Mouse (Mus musculus) CD8-positive naive resting alpha-beta T cell, adult 2 months (primary cell): ENCODE measurements around the gene Ttll7.

Source experiments
- DNase-seq, 2 experiments: peaks; one replicate each; pipeline ENCODE4 v3.0.0; 2022; ENCODE audit warnings: low read depth in 2 of 2, low spot score in 2 of 2

Gene Ttll7

DNA sequence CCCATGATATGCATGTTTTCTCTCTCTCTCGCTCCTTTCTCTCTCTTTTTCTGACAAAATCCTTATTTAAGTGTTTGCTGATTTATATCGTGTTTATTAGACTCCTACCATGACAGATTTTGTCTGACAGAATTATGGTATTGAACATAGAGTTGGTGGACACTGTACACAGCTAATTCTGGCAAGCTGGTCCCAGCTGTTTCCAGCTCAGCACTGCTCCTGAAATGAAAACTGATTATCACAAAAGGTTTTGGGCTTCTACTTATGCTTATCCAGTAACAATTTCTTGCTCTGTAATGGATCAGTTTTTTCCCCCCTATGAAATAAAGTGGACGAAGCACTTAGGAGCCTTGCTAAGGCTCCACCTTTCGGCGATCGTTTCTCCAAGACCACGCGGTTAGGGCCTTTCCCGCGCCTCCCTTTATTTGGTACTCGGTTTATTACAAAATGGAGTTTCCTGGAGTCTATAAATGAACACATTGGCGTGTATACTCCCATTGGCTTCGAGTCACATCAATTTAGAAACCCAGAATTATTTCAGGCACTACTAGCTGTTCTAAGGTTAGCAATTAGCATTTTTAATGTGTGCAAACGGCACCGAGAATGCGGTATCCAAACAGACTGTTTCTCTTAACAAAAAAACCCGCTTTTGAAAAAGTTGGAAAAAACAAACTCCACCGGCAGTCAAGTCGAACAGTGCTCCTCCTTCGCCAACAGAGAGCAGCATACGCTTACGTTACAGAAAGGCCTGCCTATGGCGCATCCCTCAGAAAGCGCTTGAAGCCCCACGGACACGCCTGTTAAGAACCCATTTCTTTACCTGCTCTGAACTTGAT lies 141.9 kb downstream of the Ttll7 start:
- DNase-seq, result no peak

DNA sequence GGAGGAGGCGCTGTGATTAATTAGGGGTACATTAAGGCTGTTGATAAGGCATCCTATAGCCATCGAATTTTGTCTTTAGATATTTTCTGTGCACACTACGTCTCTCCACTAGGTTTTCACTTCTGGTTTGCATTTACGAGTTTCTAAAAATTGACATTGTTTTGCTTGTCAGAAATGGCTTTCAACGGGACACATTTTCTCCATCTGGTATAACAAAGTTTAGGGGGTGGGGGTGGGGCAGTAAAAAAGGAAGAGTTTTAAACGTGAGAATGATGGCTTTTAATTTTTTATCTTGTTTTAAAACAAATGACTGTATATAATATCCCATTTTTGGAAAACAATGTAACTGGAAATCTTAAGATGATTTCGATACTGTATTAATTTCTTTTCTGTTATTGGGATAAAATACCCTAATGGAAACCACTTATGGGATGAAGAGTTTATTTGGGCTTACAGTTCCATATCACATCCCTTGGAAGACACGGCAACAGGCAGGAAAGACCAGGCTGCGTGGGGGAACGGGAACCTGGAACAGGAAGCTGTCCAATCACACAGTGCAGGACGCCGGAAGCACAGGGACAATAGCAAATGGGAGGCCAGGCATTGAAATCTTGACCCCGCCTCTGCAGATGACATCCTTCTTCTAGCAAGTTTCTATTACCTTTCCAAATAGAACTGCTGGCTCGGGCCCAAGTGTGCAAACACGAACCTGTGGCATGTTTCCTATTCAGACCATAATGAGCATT lies 142.7 kb downstream of the Ttll7 start:
- DNase-seq, result no peak

DNA sequence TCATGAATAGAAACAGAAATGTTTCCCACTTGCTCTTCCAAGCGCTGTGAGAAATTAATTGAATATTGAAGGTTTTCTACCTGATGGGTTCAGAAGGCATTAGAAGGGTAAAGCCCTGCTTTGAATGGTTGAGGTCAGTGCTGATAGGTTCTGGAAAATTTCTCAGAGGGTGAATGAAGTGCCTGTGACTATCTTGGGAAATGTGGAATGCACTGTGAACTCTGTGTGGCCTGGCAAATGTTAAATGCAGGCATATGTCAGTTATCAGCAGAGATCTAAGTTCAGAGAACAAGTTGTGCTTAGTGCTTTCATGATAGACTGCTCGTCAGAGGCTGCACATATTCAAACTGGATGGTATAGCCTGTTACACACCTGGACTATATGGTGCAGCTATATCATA lies 147.0 kb downstream of the Ttll7 start:
- DNase-seq, result no peak

DNA sequence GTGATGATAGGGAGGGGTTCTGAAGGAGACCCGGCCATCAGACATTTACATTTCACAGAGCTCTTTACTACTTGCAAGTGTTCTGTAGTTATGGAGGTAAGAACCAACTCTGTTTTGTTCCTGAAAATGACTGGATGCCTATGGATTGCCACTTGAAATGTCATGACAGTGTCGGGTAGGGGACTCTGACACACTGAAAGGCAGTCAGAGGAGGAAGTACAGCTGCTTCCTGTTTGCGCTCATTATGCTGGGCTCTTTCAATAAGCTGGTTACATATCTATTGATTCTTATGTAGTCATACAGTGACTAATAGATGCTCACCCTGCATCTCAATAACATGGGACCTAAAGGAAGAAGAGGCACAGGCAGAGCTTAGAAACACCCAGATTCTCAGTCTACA lies 148.8 kb downstream of the Ttll7 start:
- DNase-seq, result no peak

DNA sequence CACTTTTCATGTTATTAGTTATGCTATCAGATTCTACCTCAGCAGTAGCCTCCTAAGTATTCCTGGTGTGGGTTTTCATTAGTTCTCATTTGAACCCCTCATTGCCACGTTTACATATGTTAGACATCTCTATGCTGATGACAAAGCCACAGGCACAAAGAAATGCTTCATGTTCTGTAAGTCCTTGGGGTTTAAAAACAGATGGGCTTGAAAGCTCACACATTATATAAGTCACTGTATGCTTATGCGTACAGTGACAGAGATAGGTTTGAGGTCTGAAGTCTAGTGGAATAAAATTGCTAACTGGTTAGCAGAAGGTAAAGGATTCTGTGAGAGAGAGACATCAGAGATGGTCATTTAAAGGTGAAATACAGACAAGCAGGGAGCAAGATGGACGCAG lies 149.4 kb downstream of the Ttll7 start:
- no peak for DNase-seq

DNA sequence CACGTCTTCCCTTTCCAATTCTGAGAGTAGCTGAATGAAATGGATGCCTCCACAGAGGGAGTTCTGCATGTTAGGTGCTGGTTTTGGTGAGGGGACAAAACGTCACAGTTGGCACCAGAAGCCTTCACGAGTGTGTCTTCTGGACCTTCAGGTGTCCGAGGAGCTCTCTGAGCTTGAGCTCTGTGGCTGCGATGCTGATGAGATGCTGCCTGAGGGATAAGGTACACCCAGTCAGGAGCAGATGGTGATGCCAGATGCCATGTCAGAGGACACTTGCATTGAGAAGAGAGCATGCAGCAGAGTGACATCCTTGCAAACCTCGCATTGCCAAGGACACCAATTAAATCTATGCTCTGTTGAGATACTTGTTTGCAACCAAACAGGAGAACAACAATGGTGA lies 164.3 kb downstream of the Ttll7 start:
- DNase-seq, result no peak

DNA sequence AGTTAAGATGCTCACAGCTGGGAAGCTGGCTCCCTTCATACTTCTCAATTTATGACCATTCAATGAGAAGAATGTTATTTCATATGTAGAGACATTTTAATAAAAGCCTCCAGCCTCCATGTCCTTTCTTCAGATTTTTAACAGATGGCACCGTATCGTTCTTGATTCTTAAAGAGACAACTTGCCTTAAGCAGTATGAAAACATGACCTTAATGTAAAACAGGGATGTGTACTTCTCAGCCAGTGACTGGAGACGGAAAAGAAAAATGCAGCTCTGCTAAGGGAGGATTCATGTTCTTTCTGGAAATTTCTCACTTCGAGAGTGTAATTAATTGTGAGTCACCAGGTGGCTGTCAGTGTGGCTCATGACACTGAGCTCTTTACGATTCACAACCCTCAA lies 167.3 kb downstream of the Ttll7 start:
- DNase-seq, result no peak

DNA sequence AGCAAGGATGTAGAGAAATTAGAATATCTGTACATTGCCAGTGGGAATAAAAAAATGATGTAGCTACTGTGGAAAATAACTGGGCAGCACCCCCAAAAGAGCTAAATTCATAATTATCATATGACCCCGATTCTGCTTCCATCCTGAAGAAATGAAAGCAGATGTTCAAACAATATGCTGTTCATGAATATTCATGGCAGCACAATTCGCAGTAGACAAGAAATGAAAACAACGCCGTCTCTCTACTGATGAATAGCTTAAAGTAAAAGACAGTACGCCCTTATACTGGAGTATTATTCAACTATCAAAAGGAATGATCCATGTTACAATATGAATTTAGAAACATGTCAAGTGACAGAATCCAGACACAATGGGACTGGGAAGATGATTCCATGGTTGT lies 174.1 kb downstream of the Ttll7 start:
- no peak for DNase-seq

DNA sequence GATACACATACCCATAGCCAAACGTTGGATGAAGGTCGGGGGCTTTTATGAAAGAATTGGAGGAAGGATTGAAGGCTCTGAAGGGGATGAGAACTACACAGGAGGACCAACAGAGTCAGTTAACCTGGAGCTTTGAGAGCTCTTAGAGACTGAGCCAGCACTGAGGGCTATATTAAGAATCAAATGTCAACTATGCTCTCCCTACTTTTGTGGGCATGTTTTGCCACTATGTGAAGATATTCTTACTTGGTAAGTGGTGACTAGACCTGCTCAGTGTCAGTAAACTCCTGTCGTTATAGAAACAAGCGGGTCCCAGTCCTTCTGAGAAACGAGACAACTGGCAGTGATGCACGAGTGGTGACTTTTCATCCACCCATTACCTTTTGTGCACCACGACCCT lies 176.2 kb downstream of the Ttll7 start:
- DNase-seq, result no peak

DNA sequence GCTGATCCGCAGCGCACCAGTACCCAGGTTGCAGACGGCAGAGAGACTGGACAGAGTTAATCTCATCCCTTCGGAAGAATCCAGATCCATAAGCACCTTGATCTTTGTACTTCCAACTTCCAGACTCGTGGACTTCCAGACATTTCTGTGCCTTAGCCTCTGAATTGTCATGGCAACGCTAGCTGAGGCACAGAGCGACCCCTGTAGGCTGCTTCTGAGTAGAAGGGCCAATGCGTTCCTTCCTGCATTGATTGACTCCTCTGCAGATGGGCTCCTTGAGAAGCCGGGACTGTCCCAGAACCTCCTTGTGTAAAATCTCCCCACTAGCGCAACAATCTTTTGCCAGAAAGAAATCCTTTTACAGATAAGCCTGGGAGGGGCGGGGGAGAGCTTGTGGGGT lies 177.6 kb downstream of the Ttll7 start:
- no peak for DNase-seq

DNA sequence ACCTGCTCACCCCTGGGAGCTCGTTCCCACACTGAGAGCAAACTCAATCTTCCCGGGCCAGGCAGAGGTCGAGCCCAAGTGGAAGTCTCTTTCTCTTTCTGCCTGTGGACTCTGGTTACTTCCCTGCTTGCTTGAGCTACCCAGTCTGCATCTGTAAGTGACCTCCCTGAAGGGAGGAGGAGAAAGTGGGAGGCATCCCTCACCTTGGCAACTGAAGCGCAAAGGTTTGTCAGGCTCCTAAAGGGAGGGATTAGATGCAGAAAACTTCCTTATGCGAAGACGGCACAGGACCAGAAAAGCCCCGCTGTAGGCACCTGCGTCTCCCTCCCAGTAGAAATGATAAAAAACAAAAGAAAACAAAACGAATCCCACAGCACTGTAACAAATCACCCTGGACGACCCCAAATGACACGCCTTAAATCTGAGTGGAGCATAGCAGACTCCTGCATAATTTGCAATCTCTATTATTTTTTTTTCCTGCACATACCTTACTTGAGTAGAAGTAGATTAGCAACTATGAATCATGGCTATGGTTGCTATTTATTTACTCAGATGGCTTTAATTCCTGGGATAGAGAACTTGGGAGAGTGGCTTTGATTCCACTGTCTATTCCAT lies 178.2 kb downstream of the Ttll7 start:
- no peak for DNase-seq
